Mouse (Mus musculus) G1E (cell line): Measurements from ENCODE around the gene Pwwp2b.

ENCODE experiments used
- CTCF ChIP-seq: IDR thresholded peaks from 2 replicates; pipeline ENCODE4 v1.5.1; 2012; ENCODE audit warnings: low read depth, low read length, inconsistent platforms, mixed read lengths
- GATA1 ChIP-seq: IDR thresholded peaks from 2 replicates; pipeline ENCODE4 v1.6.1; 2012; ENCODE audit warnings: borderline replicate concordance, low read length, inconsistent platforms, mixed read lengths
- POLR2AphosphoS5 ChIP-seq: IDR thresholded peaks from 2 replicates; pipeline ENCODE4 v1.6.1; 2012; ENCODE audit warnings: low read depth, low read length, inconsistent platforms; ENCODE audit not compliant: insufficient replicate concordance
- TAL1 ChIP-seq: conservative IDR thresholded peaks from 2 replicates; pipeline ENCODE4 v1.6.1; 2012; ENCODE audit warnings: low read depth, low read length, inconsistent platforms, mixed read lengths

GRCm38 (mm10) chr7:139230241-139230640 is 18.0 kb upstream of the Pwwp2b start:
- TF ChIP-seq CTCF (no peak), TAL1 (no peak), GATA1 (no peak), POLR2AphosphoS5 (no peak)
